Mouse (Mus musculus): Measurements from ENCODE around the gene Asb7.

GRCm38 (mm10) chr7:66728072-66728471 is 38.7 kb upstream of the Asb7 start:
- TF ChIP-seq MAFK (IDR thresholded peaks at IDR 0.05; ENCODE audit: insufficient read depth, low read depth, low read length), result no peak
- no peak for TF ChIP-seq ZNF384 (IDR thresholded peaks at IDR 0.05; ENCODE audit: low read depth, low read length)
- no peak for TF ChIP-seq CHD2 (IDR thresholded peaks at IDR 0.05; ENCODE audit: low read depth, low read length)

Measured in ES-E14 (cell line).